Mouse (Mus musculus) small intestine, adult 2 months (tissue): ENCODE measurements around the gene Adgrg5.

Experiments
- CTCF ChIP-seq: fragments of 200-500 bp; IDR thresholded peaks from 2 replicates; pipeline ENCODE4 v1.5.1; 2012; ENCODE audit warnings: low read depth, mild to moderate bottlenecking, control low read depth, inconsistent platforms, low read length, moderate library complexity, mixed read lengths; ENCODE audit not compliant: insufficient replicate concordance, insufficient read length; ENCODE audit errors: extremely low read depth
- POLR2A ChIP-seq: fragments of 200-500 bp; IDR thresholded peaks from 2 replicates; pipeline ENCODE4 v1.6.1; 2012; ENCODE audit warnings: low read depth, mild to moderate bottlenecking, control low read depth, inconsistent platforms, low read length, moderate library complexity

GRCm38 (mm10) chr8:94899262-94899661 is 24.2 kb upstream of the Adgrg5 start:
- TF ChIP-seq CTCF (no peak), POLR2A (no peak)
